ENCODE assay signal across 10 mouse cellular contexts in genomic region chr10:14451811-14452210, GRCm38 (mm10).
DNase-seq lines count a peak whose midpoint lies in the region; ATAC-seq and TF ChIP-seq lines count a peak whose summit lies in the region.
"Had no signal": no experiment of that assay in that cellular context is flagged by ENCODE, and none has a peak within 500 bp of the region (broad histone marks: within the 10 kb centered on the region; RNA-seq: fewer than 3 reads in every experiment).

No protein-coding gene starts in this region.

- WGBS in kidney, embryonic 16.5 days, result 34% methylated on average over 3 of the region's 3 CpGs

- peak; percentile 60 for TF ChIP-seq RAD21 in CH12.LX (IDR thresholded peaks at IDR 0.05; ENCODE audit: low read depth, low read length)

- no peak for ATAC-seq in kidney, embryonic 16.5 days (ENCODE audit: low FRiP score, low TSS enrichment)
- peak; percentile 86 for ATAC-seq in megakaryocyte progenitor cell, adult 5-6 weeks (replicated peaks; ENCODE audit: poor library complexity)

- TF ChIP-seq CTCF in CH12.LX (conservative IDR thresholded peaks at IDR 0.05 in 1 of 2, IDR thresholded peaks at IDR 0.05 in 1 of 2; ENCODE audit: low read depth in 2 of 2, low read length in 2 of 2), result peak in 1 of 2 experiments; percentile 64; a peak in 3 of 4 replicates

- H3K36me3 ChIP-seq in kidney, embryonic 16.5 days (ENCODE audit: insufficient read depth, low read length), result no peaks in the 10 kb centered on the region
- no peaks in the 10 kb centered on the region for H3K36me3 ChIP-seq in CH12.LX (replicated peaks in 1 of 2; ENCODE audit: control insufficient read depth in 1 of 2, insufficient read depth in 1 of 2, low read length in 1 of 2)
- H3K36me3 ChIP-seq: heart, embryonic 13.5 days; lung, embryonic 15.5 days had no signal

- H3K27ac ChIP-seq in kidney, embryonic 16.5 days (ENCODE audit: low read length), result no peak overlapping the region
- no peak overlapping the region for H3K27ac ChIP-seq in CH12.LX (ENCODE audit: insufficient read depth, low read depth)
- H3K27ac ChIP-seq: heart, embryonic 13.5 days; lung, embryonic 15.5 days had no signal

- no peak overlapping the region for H3K9ac ChIP-seq in kidney, embryonic 16.5 days (replicated peaks; ENCODE audit: low read length)
- H3K9ac ChIP-seq in CH12.LX (ENCODE audit: insufficient read depth, low read depth), result no peak overlapping the region
- H3K9ac ChIP-seq: heart, embryonic 13.5 days; lung, embryonic 15.5 days had no signal

- H3K79me2 ChIP-seq in CH12.LX (replicated peaks; ENCODE audit: control insufficient read depth, extremely low read depth, insufficient read depth, poor library complexity, severe bottlenecking), result no peaks in the 10 kb centered on the region

- H3K4me3 ChIP-seq in kidney, embryonic 16.5 days (ENCODE audit: low read length), result no peak overlapping the region
- no peak overlapping the region for H3K4me3 ChIP-seq in CH12.LX (replicated peaks in 1 of 3; ENCODE audit: low read depth in 2 of 3, low read length in 2 of 3, poor library complexity in 1 of 3)
- H3K4me3 ChIP-seq: heart, embryonic 13.5 days; lung, embryonic 15.5 days had no signal

- dilution Hi-C loops in CH12.LX (cut with MboI; ENCODE audit: extremely low pct_ligation_motif_present, extremely low pct_unique_long_range_greater_than_20kb, low sequenced_read_pairs), result no loop called here

- no peak for TF ChIP-seq EP300 in CH12.LX (IDR thresholded peaks at IDR 0.05; ENCODE audit: low read length)

- peak; percentile 19 for DNase-seq in kidney, postnatal 10 days
- DNase-seq in CH12.LX (ENCODE audit: extremely low read depth), result peak; percentile 41
- DNase-seq in Muller cell, postnatal 12 days (ENCODE audit: inconsistent ontology term), result peak; percentile 10
- DNase-seq in yolk sac, embryonic 10.5 days (ENCODE audit: low spot score), result no peak
- DNase-seq in adrenal gland, postnatal 4 days (ENCODE audit: low spot score in 2 of 2), result no peak
- DNase-seq: cerebellum, adult 11 months had no signal

- no peak overlapping the region for H3K4me2 ChIP-seq in kidney, embryonic 16.5 days (replicated peaks; ENCODE audit: low read depth, low read length)
- H3K4me2 ChIP-seq in CH12.LX (ENCODE audit: insufficient read depth, low read depth, poor library complexity, severe bottlenecking), result no peak overlapping the region
- H3K4me2 ChIP-seq: heart, embryonic 13.5 days; lung, embryonic 15.5 days had no signal

- in situ Hi-C loops in CH12.LX (cut with MboI; ENCODE audit: low pct_ligation_motif_present, low pct_unique_long_range_greater_than_20kb, low sequenced_read_pairs), result no loop called here

- TF ChIP-seq POLR2A in CH12.LX (IDR thresholded peaks at IDR 0.05; ENCODE audit: low read depth, low read length), result no peak

- H3K9me3 ChIP-seq in kidney, embryonic 16.5 days (ENCODE audit: low read length), result no peaks in the 10 kb centered on the region
- no peaks in the 10 kb centered on the region for H3K9me3 ChIP-seq in CH12.LX (replicated peaks; ENCODE audit: low read length)
- H3K9me3 ChIP-seq: heart, embryonic 13.5 days; lung, embryonic 15.5 days had no signal

- H3K4me1 ChIP-seq in kidney, embryonic 16.5 days (ENCODE audit: insufficient read depth, low read length), result no peaks in the 10 kb centered on the region
- H3K4me1 ChIP-seq in CH12.LX (ENCODE audit: control insufficient read depth in 1 of 2, insufficient read depth in 2 of 2), result peaks cover 0 to 10% of the 10 kb centered on the region in 2 experiments; a peak in 1 of 4 replicates
- H3K4me1 ChIP-seq: heart, embryonic 13.5 days had no signal

- H3K27me3 ChIP-seq in kidney, embryonic 16.5 days (ENCODE audit: insufficient read depth, low read length), result no peaks in the 10 kb centered on the region
- no peaks in the 10 kb centered on the region for H3K27me3 ChIP-seq in CH12.LX (replicated peaks)
- H3K27me3 ChIP-seq: heart, embryonic 13.5 days; lung, embryonic 15.5 days had no signal

TF ChIP-seq in CH12.LX, 34 proteins besides CTCF, POLR2A, EP300 and RAD21:
- TF ChIP-seq SMC3 (IDR thresholded peaks at IDR 0.05; ENCODE audit: low read depth, low read length) (peak; percentile 65), IRF4 (IDR thresholded peaks at IDR 0.05; ENCODE audit: low read depth, low read length) (no peak)
TF ChIP-seq in CH12.LX: peak in this region for 1.

Comparison
In these comparisons a context has a peak if more than half of its experiments do, and no peak if none do; other contexts are left out.
1. DNase-seq: peak in kidney, postnatal 10 days (single experiment), CH12.LX (single experiment) and Muller cell, postnatal 12 days (single experiment); none in yolk sac, embryonic 10.5 days (single experiment) and adrenal gland, postnatal 4 days (0 of 2).